Mouse (Mus musculus): ENCODE data around the gene Coro2a. TPM values are rescaled to one million over a fixed set of nuclear protein-coding genes. Genes with fewer than 3 reads are reported as not detected.

The Coro2a gene
- polyA plus RNA-seq, 1 experiment from 2014 or later: 2.7 TPM

- no peak for ATAC-seq (ENCODE audit: insufficient number of reproducible peaks, insufficient read depth, low FRiP score, low TSS enrichment, low read depth)
- Histone ChIP-seq H3K27me3 (no peaks in the 10 kb centered on the region), H3K9ac (no peak overlapping the region), H3K36me3 (no peaks in the 10 kb centered on the region), H3K9me3 (no peaks in the 10 kb centered on the region), H3K27ac (no peak overlapping the region), H3K4me2 (no peak overlapping the region), H3K4me3 (no peak overlapping the region), H3K4me1 (no peaks in the 10 kb centered on the region)
- WGBS: 75% methylated on average over 10 of the region's 10 CpGs
These were observed 47.5 kb downstream of the Coro2a start for GRCm38 (mm10) chr4:46554295-46555069.

GRCm38 (mm10) chr4:46553864-46554263 lies 48.1 kb downstream of the Coro2a start:
- Histone ChIP-seq H3K27me3 (no peaks in the 10 kb centered on the region), H3K27ac (no peak overlapping the region), H3K9ac (no peak overlapping the region), H3K4me3 (no peak overlapping the region), H3K9me3 (no peaks in the 10 kb centered on the region), H3K4me2 (no peak overlapping the region), H3K4me1 (no peaks in the 10 kb centered on the region), H3K36me3 (no peaks in the 10 kb centered on the region)
- 67% methylated on average over 1 of the region's 1 CpGs for WGBS
- no peak for ATAC-seq (ENCODE audit: insufficient number of reproducible peaks, insufficient read depth, low FRiP score, low TSS enrichment, low read depth)

- Histone ChIP-seq H3K27ac (no peak overlapping the region), H3K4me1 (peaks cover 5% of the 10 kb centered on the region; the same call in 1 of the 2 replicates), H3K4me2 (no peak overlapping the region), H3K36me3 (no peaks in the 10 kb centered on the region), H3K27me3 (peaks cover 2% of the 10 kb centered on the region; the same call in 1 of the 2 replicates), H3K9me3 (no peaks in the 10 kb centered on the region), H3K9ac (no peak overlapping the region), H3K4me3 (no peak overlapping the region)
- ATAC-seq (ENCODE audit: insufficient number of reproducible peaks, insufficient read depth, low FRiP score, low TSS enrichment, low read depth): no peak
- 42% methylated on average over 8 of the region's 8 CpGs for WGBS
These were observed 51.6 kb downstream of the Coro2a start for GRCm38 (mm10) chr4:46550406-46550805.

GRCm38 (mm10) chr4:46549979-46550378 lies 52.0 kb downstream of the Coro2a start:
- H3K4me1 ChIP-seq: peaks cover 5% of the 10 kb centered on the region; the same call in 1 of the 2 replicates
- H3K36me3 ChIP-seq: no peaks in the 10 kb centered on the region
- H3K9me3 ChIP-seq: no peaks in the 10 kb centered on the region
- no peak overlapping the region for H3K4me2 ChIP-seq
- H3K27ac ChIP-seq: no peak overlapping the region
- H3K4me3 ChIP-seq: no peak overlapping the region
- no peak for ATAC-seq (ENCODE audit: insufficient number of reproducible peaks, insufficient read depth, low FRiP score, low TSS enrichment, low read depth)
- 68% methylated on average over 9 of the region's 10 CpGs for WGBS
- H3K9ac ChIP-seq: no peak overlapping the region
- peaks cover 5% of the 10 kb centered on the region; the same call in 1 of the 2 replicates for H3K27me3 ChIP-seq

- Histone ChIP-seq H3K36me3 (no peaks in the 10 kb centered on the region), H3K4me2 (no peak overlapping the region), H3K9ac (no peak overlapping the region), H3K27me3 (peaks cover 5% of the 10 kb centered on the region; the same call in 1 of the 2 replicates), H3K27ac (no peak overlapping the region), H3K9me3 (no peaks in the 10 kb centered on the region), H3K4me1 (peaks cover 5% of the 10 kb centered on the region; the same call in 1 of the 2 replicates), H3K4me3 (no peak overlapping the region)
- 41% methylated on average over 6 of the region's 6 CpGs for whole genome bisulfite sequencing
- ATAC-seq (ENCODE audit: insufficient number of reproducible peaks, insufficient read depth, low FRiP score, low TSS enrichment, low read depth): no peak
These were observed 55.3 kb downstream of the Coro2a start for GRCm38 (mm10) chr4:46546709-46547108.

GRCm38 (mm10) chr4:46545498-46545897 lies 56.5 kb downstream of the Coro2a start:
- Histone ChIP-seq H3K36me3 (no peaks in the 10 kb centered on the region), H3K4me3 (no peak overlapping the region), H3K27ac (no peak overlapping the region; the same call in 1 of the 2 replicates), H3K4me2 (no peak overlapping the region), H3K27me3 (peaks cover 5% of the 10 kb centered on the region; the same call in 1 of the 2 replicates), H3K9me3 (no peaks in the 10 kb centered on the region), H3K4me1 (peaks cover 5% of the 10 kb centered on the region; the same call in 1 of the 2 replicates), H3K9ac (no peak overlapping the region)
- no peak for ATAC-seq (ENCODE audit: insufficient number of reproducible peaks, insufficient read depth, low FRiP score, low TSS enrichment, low read depth)
- 6% methylated on average over 9 of the region's 9 CpGs for WGBS

- Histone ChIP-seq H3K36me3 (no peaks in the 10 kb centered on the region), H3K27ac (no peak overlapping the region), H3K9ac (no peak overlapping the region), H3K4me2 (no peak overlapping the region), H3K4me3 (no peak overlapping the region), H3K27me3 (peaks cover 9% of the 10 kb centered on the region; the same call in 1 of the 2 replicates), H3K4me1 (peaks cover 5% of the 10 kb centered on the region; the same call in 1 of the 2 replicates), H3K9me3 (no peaks in the 10 kb centered on the region)
- no peak for ATAC-seq (ENCODE audit: insufficient number of reproducible peaks, insufficient read depth, low FRiP score, low TSS enrichment, low read depth)
- 14% methylated on average over 1 of the region's 1 CpGs for WGBS
These were observed 57.7 kb downstream of the Coro2a start for GRCm38 (mm10) chr4:46544313-46544712.

- peaks cover 9% of the 10 kb centered on the region; the same call in 1 of the 2 replicates for H3K4me1 ChIP-seq
- H3K4me3 ChIP-seq: no peak overlapping the region
- peaks cover 10% of the 10 kb centered on the region; the same call in 1 of the 2 replicates for H3K27me3 ChIP-seq
- no peak for ATAC-seq (ENCODE audit: insufficient number of reproducible peaks, insufficient read depth, low FRiP score, low TSS enrichment, low read depth)
- H3K4me2 ChIP-seq: no peak overlapping the region
- no peak overlapping the region for H3K27ac ChIP-seq
- H3K36me3 ChIP-seq: no peaks in the 10 kb centered on the region
- no peaks in the 10 kb centered on the region for H3K9me3 ChIP-seq
- WGBS: 89% methylated on average over 13 of the region's 13 CpGs
- no peak overlapping the region for H3K9ac ChIP-seq
These were observed 58.5 kb downstream of the Coro2a start for GRCm38 (mm10) chr4:46543366-46544050.

GRCm38 (mm10) chr4:46541707-46542106 lies 60.3 kb downstream of the Coro2a start:
- Histone ChIP-seq H3K4me1 (peaks cover 4% of the 10 kb centered on the region; the same call in 1 of the 2 replicates), H3K36me3 (no peaks in the 10 kb centered on the region), H3K27ac (no peak overlapping the region), H3K9me3 (no peaks in the 10 kb centered on the region), H3K4me2 (no peak overlapping the region), H3K9ac (no peak overlapping the region), H3K27me3 (peaks cover 27% of the 10 kb centered on the region), H3K4me3 (no peak overlapping the region)
- ATAC-seq (ENCODE audit: insufficient number of reproducible peaks, insufficient read depth, low FRiP score, low TSS enrichment, low read depth): no peak
- 50% methylated on average over 9 of the region's 9 CpGs for WGBS

GRCm38 (mm10) chr4:46539167-46539566 lies 62.8 kb downstream of the Coro2a start:
- H3K27me3 ChIP-seq: peaks cover 48% of the 10 kb centered on the region
- no peaks in the 10 kb centered on the region for H3K9me3 ChIP-seq
- no peak overlapping the region for H3K9ac ChIP-seq
- WGBS: 54% methylated on average over 9 of the region's 9 CpGs
- no peak overlapping the region for H3K4me2 ChIP-seq
- H3K4me1 ChIP-seq: peaks cover 19% of the 10 kb centered on the region
- ATAC-seq (ENCODE audit: insufficient number of reproducible peaks, insufficient read depth, low FRiP score, low TSS enrichment, low read depth): no peak
- H3K36me3 ChIP-seq: no peaks in the 10 kb centered on the region
- no peak overlapping the region for H3K4me3 ChIP-seq
- no peak overlapping the region for H3K27ac ChIP-seq

- H3K4me3 ChIP-seq: peak within 1 kb of the TSS; percentile 52
- no peaks in the 10 kb centered on the region for H3K36me3 ChIP-seq
- peak within 1 kb of the TSS; percentile 88 for H3K4me2 ChIP-seq
- whole genome bisulfite sequencing: under 1% methylated on average over 44 of the region's 46 CpGs
- H3K4me1 ChIP-seq: peaks cover 22% of the 10 kb centered on the region
- peaks cover 63% of the 10 kb centered on the region for H3K27me3 ChIP-seq
- no peak within 1 kb of the TSS for H3K27ac ChIP-seq
- ATAC-seq (ENCODE audit: insufficient number of reproducible peaks, insufficient read depth, low FRiP score, low TSS enrichment, low read depth): no peak
- H3K9me3 ChIP-seq: no peaks in the 10 kb centered on the region
- H3K9ac ChIP-seq: peak within 1 kb of the TSS; percentile 62
These were observed 66.1 kb downstream of the Coro2a start, which contains the start of gene Trim14 for GRCm38 (mm10) chr4:46535840-46536361. TSS of gene Trim14 (minus strand) at chr4:46536141.

All from embryonic facial prominence, embryonic 13.5 days (tissue).